Mouse (Mus musculus) kidney, embryonic 16.5 days (tissue): ENCODE measurements around the gene Lin7a. TPM values are rescaled to one million over a fixed set of nuclear protein-coding genes. Genes with fewer than 3 reads are reported as not detected.

ENCODE experiments used
- ATAC-seq: fragments of 200-750 bp; cut with Nextera tagmentation; 2 replicates; pipeline ENCODE4 v1.8.0; 2017; ENCODE audit warnings: moderate TSS enrichment; ENCODE audit not compliant: low FRiP score, low TSS enrichment
- H3K27ac ChIP-seq: fragments of 300-500 bp; sonication (generic); 2 replicates; pipeline ENCODE4 v1.5.1; 2014; ENCODE audit warnings: low read length
- H3K27me3 ChIP-seq: fragments of 300-500 bp; sonication (generic); 2 replicates; pipeline ENCODE4 v1.6.1; 2014; ENCODE audit warnings: low read length, control low read depth, mixed read lengths; ENCODE audit not compliant: insufficient read depth
- H3K36me3 ChIP-seq: fragments of 300-500 bp; sonication (generic); 2 replicates; pipeline ENCODE4 v1.6.1; 2014; ENCODE audit warnings: low read length, control low read depth, mixed read lengths; ENCODE audit not compliant: insufficient read depth
- H3K4me1 ChIP-seq: fragments of 300-500 bp; sonication (generic); 2 replicates; pipeline ENCODE4 v1.6.1; 2014; ENCODE audit warnings: low read length, control low read depth, mixed read lengths; ENCODE audit not compliant: insufficient read depth
- H3K4me2 ChIP-seq: fragments of 300-500 bp; sonication (generic); replicated peaks from 2 replicates; pipeline ENCODE4 v1.6.1; 2014; ENCODE audit warnings: low read depth, low read length
- H3K4me3 ChIP-seq: fragments of 300-500 bp; sonication (generic); 2 replicates; pipeline ENCODE4 v1.5.1; 2014; ENCODE audit warnings: mild to moderate bottlenecking, low read length
- H3K9ac ChIP-seq: fragments of 300-500 bp; sonication (generic); replicated peaks from 2 replicates; pipeline ENCODE4 v1.6.1; 2014; ENCODE audit warnings: low read length
- H3K9me3 ChIP-seq: fragments of 300-500 bp; sonication (generic); 2 replicates; pipeline ENCODE4 v1.6.1; 2016; ENCODE audit warnings: low read length, control low read depth
- WGBS: fragments of 180-500 bp; shearing (Covaris S2); extraction: QIAGEN DNeasy Blood & Tissue Kit; methylation state at CpG from one replicate; pipeline ENCODE4 v1.1.7; 2014; 5-methylcytosine and 5-hydroxymethylcytosine counted together
- polyA plus RNA-seq: library from polyadenylated mRNA; unstranded; fragments of >200 nt; fragmentation: Nextera tagmentation; extraction: Ambion mirVana; gene quantifications from 2 replicates; pipeline ENCODE4 v1.2.1, GENCODE M21; 2015

Gene Lin7a
- polyA plus RNA-seq, 1 experiment from 2014 or later, result 1.7 TPM

DNA sequence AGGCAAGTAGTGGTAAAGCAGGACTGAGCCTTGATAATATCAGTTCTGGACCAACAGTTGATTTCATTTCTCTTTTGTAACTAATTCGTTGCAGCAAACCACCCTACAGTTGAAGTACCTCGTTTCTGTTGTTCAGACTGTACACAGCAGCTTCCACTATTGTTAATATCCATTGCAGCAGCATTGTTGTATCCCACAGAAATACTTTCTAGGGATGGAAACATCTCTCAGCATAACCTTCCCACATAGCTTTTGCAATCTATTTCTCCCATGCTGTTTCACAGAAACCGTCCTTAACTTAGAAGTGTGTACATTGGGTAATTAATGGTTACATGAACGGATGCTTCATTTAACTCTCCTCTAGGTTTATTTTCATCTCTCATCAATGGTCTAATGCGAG lies 42.7 kb upstream of the Lin7a start:
- no peak overlapping the region for H3K4me3 ChIP-seq
- no peaks in the 10 kb centered on the region for H3K36me3 ChIP-seq
- no peak overlapping the region for H3K27ac ChIP-seq
- ATAC-seq, result no peak
- no peak overlapping the region for H3K9ac ChIP-seq
- H3K27me3 ChIP-seq, result no peaks in the 10 kb centered on the region
- WGBS, result 84% methylated on average over 5 of the region's 5 CpGs
- no peaks in the 10 kb centered on the region for H3K9me3 ChIP-seq
- no peak overlapping the region for H3K4me2 ChIP-seq
- no peaks in the 10 kb centered on the region for H3K4me1 ChIP-seq

DNA sequence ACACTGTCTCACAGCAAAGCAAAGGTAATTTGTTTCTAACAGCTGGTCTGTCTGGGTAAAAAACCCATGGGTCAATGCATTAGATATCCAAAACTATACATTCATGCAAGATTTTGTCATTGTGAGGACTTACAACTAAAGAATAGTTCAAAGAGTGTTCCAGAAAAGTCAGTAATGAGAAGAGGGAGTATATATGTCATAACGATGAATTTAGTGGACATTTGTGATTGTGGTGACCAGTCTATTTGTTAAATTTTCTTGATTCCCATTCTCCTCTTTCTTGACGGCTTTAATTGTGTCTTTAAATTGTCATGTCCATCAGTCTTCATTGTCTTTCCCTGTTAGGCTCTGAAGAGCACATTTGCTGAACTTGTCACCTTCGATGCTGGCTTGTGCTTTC lies 42.1 kb upstream of the Lin7a start:
- ATAC-seq, result no peak
- H3K27ac ChIP-seq, result no peak overlapping the region
- no peak overlapping the region for H3K9ac ChIP-seq
- no peaks in the 10 kb centered on the region for H3K9me3 ChIP-seq
- 74% methylated on average over 3 of the region's 3 CpGs for WGBS
- H3K36me3 ChIP-seq, result no peaks in the 10 kb centered on the region
- no peak overlapping the region for H3K4me3 ChIP-seq
- no peaks in the 10 kb centered on the region for H3K4me1 ChIP-seq
- no peak overlapping the region for H3K4me2 ChIP-seq
- H3K27me3 ChIP-seq, result no peaks in the 10 kb centered on the region

DNA sequence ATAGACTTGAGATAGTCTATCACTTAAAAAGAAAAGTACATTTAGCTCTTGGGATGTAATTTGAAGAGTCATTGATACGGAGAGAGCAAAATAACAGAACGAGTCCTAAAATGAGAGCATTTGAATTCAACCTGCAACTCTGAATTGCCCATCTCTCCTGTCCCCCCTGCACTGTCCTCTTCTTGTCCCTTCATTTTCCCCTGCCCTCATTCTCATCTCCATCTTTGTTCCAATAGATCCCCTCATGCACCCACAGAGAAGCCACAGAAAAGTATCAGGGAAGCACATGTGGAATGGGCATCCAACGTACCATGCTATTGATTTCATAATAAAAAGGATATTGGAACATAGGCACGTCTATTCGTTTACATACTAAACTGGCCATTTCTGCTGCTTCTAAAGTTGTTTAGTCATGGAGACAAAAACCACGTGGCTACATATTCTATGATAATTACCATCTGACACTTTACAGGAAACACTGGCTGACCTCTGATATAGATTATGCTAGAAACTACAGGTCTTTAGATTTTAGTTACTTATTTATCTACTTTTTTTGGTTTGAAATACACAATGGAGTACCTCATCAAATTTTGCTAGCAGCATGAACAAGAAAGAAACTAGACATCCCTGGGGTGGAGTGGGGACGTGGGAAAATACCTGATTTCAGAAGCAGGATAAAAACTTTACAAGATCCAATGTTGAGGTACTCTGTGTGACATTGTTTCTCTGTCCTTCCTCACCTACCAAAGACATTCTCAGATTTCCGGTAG lies 41.2 kb upstream of the Lin7a start:
- Histone ChIP-seq H3K4me2 (no peak overlapping the region), H3K27ac (no peak overlapping the region), H3K27me3 (no peaks in the 10 kb centered on the region), H3K4me1 (no peaks in the 10 kb centered on the region), H3K9me3 (no peaks in the 10 kb centered on the region), H3K4me3 (no peak overlapping the region), H3K36me3 (no peaks in the 10 kb centered on the region), H3K9ac (no peak overlapping the region)
- WGBS, result 81% methylated on average over 8 of the region's 8 CpGs
- no peak for ATAC-seq

DNA sequence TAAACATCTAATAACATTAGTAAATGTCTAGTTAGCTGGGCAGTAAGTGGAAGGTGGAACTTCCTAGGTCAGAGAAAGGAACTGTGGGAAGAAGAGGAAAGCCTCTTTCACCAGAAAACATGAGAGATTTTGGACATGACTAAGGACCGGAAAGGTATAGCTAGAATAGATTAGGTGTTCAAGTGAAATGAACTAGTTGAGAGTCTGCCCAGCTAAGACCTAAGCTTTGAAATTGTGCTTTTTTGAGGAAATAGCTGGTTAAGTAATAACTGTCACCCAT lies 40.7 kb upstream of the Lin7a start:
- H3K4me2 ChIP-seq, result no peak overlapping the region
- H3K27ac ChIP-seq, result no peak overlapping the region
- H3K4me3 ChIP-seq, result no peak overlapping the region
- H3K9me3 ChIP-seq, result no peaks in the 10 kb centered on the region
- H3K36me3 ChIP-seq, result no peaks in the 10 kb centered on the region
- WGBS, result 100% methylated on average over 1 of the region's 1 CpGs
- H3K4me1 ChIP-seq, result no peaks in the 10 kb centered on the region
- no peak for ATAC-seq
- no peaks in the 10 kb centered on the region for H3K27me3 ChIP-seq
- no peak overlapping the region for H3K9ac ChIP-seq

DNA sequence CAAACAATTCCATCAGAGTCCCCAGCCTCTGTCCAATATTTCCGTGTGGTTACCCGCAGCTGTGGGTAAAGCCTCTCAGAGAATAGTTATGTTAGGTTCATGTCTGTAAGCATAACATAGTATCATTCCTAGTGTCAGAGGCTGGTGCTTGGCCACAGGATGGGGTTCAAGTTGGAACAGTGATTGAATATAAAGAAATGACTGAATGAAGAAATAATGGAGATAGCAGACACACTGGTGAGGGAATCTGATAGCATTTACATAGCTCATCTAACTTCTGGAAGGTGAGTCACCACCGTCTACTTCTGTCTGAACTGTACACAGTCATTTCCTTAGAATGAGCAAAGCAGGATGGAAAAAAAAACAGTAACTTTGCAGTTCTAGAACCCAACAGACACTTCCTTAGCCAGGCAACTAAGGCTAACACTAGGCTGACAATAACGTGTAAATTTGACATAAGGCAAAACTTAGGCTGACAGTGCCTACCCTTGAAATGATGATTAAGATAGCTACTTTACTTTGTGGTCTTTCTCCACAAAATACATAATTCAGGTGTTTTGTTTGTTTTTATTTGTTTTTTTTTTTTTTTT lies 40.0 kb upstream of the Lin7a start:
- WGBS, result 84% methylated on average over 4 of the region's 4 CpGs
- no peak for ATAC-seq
- H3K4me2 ChIP-seq, result no peak overlapping the region
- no peak overlapping the region for H3K27ac ChIP-seq
- H3K27me3 ChIP-seq, result no peaks in the 10 kb centered on the region
- no peaks in the 10 kb centered on the region for H3K4me1 ChIP-seq
- H3K9ac ChIP-seq, result no peak overlapping the region
- H3K4me3 ChIP-seq, result no peak overlapping the region
- no peaks in the 10 kb centered on the region for H3K36me3 ChIP-seq
- H3K9me3 ChIP-seq, result no peaks in the 10 kb centered on the region

DNA sequence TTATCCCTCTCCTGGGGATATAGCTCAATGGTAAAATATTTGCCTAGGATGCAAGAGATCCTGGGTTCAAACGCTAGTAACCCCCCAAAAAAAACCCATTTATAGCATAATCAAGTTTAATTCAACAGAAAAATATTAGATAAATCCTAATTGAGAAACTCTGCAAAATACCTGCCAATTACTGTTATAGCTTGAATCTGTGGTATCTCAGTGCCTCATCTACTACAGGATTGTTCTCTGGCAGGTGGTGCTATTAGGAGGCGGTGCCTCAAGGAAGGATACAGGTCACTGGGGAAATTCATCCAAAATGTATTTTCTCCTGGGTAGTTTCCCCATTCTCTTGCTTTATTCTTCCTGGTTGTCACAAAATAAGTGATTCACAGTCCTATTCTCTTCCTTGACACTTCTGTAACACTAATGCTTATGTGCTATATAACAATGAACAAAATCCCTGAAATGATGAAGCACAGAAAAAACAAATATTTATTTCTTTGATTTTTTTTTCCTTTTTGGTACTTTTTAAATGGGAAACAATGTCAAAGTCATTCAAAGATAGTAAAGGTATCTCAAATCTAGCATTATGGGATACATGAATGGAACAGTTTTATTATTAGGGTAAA lies 38.9 kb upstream of the Lin7a start:
- no peaks in the 10 kb centered on the region for H3K9me3 ChIP-seq
- H3K4me2 ChIP-seq, result no peak overlapping the region
- H3K4me3 ChIP-seq, result no peak overlapping the region
- no peak overlapping the region for H3K27ac ChIP-seq
- ATAC-seq, result no peak
- no peaks in the 10 kb centered on the region for H3K27me3 ChIP-seq
- H3K9ac ChIP-seq, result no peak overlapping the region
- H3K36me3 ChIP-seq, result no peaks in the 10 kb centered on the region
- no peaks in the 10 kb centered on the region for H3K4me1 ChIP-seq
- 84% methylated on average over 2 of the region's 2 CpGs for WGBS

DNA sequence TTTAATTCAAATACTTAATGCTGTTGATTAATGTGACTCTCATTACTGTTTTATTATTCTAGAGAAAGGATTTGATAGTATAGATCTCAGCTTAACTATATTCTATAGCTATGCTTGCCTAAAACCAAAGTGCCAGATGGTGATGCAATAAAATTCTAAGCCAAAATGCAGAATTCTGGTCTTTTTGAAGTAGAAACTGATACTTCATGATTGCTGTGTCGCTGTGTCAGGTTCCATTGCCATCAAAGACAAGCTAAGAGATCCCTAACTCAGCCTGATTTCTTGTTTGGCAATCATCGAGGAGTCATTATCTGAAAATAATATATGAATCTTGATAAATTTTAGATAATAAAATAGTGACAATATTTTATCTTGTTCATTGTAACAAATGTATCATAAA lies 38.3 kb upstream of the Lin7a start:
- no peak overlapping the region for H3K4me2 ChIP-seq
- no peaks in the 10 kb centered on the region for H3K27me3 ChIP-seq
- WGBS, result 86% methylated on average over 2 of the region's 2 CpGs
- no peaks in the 10 kb centered on the region for H3K4me1 ChIP-seq
- no peak overlapping the region for H3K4me3 ChIP-seq
- H3K27ac ChIP-seq, result no peak overlapping the region
- ATAC-seq, result no peak
- no peaks in the 10 kb centered on the region for H3K36me3 ChIP-seq
- no peaks in the 10 kb centered on the region for H3K9me3 ChIP-seq
- H3K9ac ChIP-seq, result no peak overlapping the region

DNA sequence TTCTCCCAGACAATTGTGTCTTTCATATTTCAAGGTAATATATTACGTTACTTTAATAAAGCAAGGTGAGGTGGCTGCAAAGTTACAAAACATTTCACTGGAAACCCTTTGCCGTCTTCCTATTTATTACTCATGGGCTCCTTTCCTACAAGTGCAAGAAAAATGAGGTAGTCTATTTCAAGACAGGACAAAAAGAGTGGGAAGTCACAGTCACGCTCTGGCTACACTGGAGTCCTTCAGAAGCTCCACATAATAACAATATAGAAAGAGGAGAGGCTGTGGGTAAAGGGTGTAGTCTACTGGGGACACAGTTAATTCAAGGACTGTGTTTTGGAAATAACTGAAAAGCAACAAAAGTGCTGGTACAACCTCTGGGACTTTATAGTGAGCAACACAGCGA lies 37.7 kb upstream of the Lin7a start:
- ATAC-seq, result no peak
- Histone ChIP-seq H3K27ac (no peak overlapping the region), H3K36me3 (no peaks in the 10 kb centered on the region), H3K4me2 (no peak overlapping the region), H3K27me3 (no peaks in the 10 kb centered on the region), H3K9me3 (no peaks in the 10 kb centered on the region), H3K9ac (no peak overlapping the region), H3K4me3 (no peak overlapping the region), H3K4me1 (no peaks in the 10 kb centered on the region)
- WGBS, result 88% methylated on average over 4 of the region's 4 CpGs

DNA sequence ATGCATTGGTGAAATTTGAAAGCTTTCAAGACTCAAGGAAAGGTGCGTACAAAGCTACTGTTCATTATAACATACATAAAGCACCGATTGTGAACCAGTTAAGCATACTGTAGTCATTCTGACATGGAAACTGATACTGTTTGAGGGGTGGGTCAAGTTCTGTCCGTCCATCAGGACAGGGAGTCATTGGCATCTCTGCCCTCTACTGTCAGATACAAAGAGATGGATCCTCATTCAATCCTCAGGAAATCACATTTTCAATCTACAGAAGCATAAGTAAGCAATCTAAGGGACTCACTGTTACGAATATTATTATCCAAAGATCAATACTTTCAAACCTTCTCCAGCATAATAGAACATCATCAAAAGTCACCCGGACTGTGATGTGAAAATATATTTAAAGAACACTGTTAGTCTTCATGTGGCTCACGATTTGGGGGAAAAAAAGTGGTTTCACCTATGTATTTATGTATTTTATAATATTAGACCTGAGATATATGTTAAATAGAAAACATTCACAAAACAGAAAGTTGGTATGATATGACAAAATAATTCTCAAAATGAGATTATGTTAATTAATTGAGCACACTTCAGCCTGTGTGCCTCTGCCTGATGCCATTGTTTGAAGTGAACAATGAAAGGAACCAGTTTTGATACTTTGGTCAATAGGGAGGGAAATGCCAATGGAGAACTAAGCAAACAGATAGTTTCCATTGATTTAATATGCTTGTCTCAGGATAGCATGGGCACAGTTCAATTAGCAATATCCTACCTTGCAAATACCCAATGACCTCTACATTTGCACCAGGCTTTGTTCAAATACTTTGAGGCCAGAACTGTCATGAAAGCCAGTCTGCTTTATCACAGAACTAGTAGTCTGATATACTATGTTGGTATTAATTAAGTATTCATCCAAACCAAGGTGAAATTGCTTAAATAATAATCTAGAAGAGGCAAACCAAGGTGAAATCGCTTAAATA lies 36.8 kb upstream of the Lin7a start:
- Histone ChIP-seq H3K9ac (no peak overlapping the region), H3K4me2 (no peak overlapping the region), H3K9me3 (no peaks in the 10 kb centered on the region), H3K4me1 (no peaks in the 10 kb centered on the region), H3K4me3 (no peak overlapping the region), H3K36me3 (no peaks in the 10 kb centered on the region), H3K27ac (no peak overlapping the region), H3K27me3 (no peaks in the 10 kb centered on the region)
- no peak for ATAC-seq
- WGBS, result 84% methylated on average over 7 of the region's 7 CpGs
